Mouse (Mus musculus): ENCODE data around the gene Prkd3.

Gene Prkd3

GRCm38 (mm10) chr17:78999189-78999588, 21.4 kb downstream of the Prkd3 start:
- no peak for DNase-seq

GRCm38 (mm10) chr17:78998130-78998529, 22.5 kb downstream of the Prkd3 start:
- DNase-seq, result no peak

DNA sequence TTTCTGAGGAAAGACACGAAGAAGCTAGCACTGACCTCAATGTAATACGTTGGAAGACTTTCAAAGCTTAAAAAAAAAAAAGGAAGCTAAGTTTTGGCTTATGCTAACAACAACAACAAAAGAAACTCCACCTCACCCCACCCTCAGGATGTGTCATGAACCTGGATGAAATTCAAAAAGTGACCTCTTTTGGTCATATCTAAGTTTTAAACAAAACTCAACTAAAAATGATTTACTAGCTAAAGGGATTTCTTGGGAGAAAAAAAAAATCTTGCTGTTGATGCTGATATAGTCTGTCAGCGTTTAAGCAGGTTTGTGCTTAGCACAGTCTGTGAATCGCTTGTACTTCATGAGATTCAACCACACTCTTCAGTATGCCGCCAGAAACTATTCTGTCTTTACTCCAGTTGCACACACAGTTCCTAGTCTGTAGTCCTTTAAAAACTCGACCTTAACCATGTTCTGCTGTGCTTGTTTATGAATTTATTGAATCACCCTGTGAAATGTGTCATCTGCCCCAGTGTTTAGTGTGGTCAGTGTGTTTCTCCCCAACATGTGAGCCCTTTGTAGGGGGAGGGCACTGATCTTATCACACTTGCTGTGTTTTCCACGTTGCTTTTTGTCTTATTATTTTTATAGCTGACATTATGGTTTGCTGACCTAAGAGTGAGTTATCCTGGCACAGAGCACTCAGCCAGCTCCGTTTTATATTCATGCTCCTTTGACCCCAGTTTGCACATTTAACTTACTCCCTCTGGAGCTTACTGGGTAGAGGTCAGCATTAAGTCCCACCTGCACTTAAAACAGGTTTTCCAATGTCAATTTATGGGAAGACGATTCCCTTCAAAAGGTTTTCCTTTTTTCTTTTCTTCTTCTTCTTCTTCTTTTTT, 25.4 kb downstream of the Prkd3 start:
- no peak for DNase-seq

GRCm38 (mm10) chr17:78994382-78994781, 26.2 kb downstream of the Prkd3 start:
- DNase-seq, result no peak

- no peak for DNase-seq
Measured at GRCm38 (mm10) chr17:78993670-78994069, 26.9 kb downstream of the Prkd3 start.

DNA sequence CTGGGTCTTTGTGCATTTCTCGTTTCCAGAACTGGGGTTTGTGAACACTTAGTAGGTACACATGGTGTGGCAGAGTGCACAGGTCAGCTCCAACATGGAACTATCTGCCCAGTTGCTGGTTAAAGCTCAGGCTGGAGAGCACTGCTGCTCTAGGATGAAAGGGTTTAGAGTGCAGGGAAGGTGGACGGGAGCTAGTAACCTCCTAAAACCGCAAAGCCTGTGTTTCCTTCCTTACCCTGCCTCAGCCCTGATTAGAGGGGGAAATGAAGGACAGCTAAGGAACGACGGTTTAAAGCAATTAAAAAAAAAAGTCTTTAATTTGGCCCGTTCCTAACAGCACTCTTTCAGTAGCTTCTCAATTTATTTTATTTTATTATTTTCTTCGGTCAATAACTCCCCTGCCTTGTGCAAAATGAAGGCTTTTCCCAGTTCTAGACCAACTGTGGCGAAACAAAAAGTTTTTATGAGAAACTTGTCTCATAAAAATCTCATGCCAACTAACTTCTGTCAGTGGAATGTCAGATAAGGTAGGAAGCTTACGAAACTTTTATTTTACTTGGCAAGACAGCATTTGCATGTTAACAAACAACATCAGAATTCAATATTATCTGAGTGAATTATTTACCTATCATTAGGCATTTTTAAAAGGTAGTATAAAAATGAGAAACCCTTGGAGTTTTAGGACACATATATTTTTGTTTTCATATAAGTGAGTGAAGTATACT, 28.2 kb downstream of the Prkd3 start:
- DNase-seq, result no peak

- no peak for DNase-seq
Measured at GRCm38 (mm10) chr17:78991549-78991948, 29.1 kb downstream of the Prkd3 start.

DNA sequence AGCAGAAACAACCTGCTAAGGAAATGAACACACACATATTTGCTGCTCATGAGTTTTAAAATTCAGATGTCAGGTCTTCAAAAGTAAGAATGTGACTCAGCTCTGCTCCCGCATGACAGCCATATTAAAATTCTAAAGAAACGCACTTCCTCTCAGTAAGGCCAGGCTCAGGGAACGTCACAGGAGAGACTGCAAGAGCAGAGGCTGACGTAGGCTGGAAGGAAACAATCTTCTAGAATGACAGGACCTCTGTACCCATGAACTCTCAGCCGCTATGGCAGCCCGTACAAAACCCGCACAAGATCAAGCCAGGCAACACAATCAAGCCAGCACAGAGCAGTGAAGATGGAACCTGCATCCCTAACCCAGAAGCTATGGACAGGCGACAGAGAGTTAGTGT, 31.6 kb downstream of the Prkd3 start:
- no peak for DNase-seq

DNA sequence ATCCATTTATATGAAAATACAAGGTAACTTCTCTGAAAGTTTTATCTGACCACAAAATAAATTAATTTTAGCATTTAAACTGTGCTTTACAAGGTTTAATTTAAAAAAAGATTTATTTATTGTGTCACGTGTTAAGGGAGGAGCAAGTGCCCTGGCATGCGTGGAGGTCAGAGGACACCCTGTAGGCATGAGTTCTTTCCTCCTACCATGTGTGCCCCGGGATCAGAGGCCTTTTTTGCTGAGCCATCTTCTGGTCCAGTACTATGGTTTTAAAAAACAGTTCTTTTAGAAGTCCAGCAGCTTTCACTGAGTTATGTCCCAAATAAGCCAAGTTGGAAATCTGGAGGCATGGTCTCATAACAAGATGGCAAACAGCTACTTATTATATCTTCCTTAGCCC, 36.9 kb downstream of the Prkd3 start:
- DNase-seq, result no peak

GRCm38 (mm10) chr17:78983166-78983565, 37.5 kb downstream of the Prkd3 start:
- DNase-seq, result no peak

DNA sequence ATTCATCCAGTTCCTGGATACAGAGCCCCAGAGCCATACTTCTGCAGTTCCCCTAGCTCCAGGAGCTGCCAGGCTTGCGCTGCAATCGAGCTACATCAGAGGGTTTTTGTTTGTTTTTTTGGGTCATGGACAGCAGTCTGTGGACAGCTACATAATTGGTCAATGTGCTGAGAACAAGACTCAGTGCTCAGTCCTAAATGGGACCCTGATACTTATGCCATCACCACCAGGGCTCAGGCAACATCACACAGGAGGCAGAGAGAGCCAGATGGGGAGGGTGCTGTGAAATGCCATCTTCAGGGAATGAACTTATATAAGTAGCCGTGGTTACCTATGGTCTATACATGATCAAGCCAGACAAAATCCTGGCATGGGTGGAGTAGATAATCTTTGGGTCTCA, 52.1 kb downstream of the Prkd3 start:
- DNase-seq, result no peak

DNA sequence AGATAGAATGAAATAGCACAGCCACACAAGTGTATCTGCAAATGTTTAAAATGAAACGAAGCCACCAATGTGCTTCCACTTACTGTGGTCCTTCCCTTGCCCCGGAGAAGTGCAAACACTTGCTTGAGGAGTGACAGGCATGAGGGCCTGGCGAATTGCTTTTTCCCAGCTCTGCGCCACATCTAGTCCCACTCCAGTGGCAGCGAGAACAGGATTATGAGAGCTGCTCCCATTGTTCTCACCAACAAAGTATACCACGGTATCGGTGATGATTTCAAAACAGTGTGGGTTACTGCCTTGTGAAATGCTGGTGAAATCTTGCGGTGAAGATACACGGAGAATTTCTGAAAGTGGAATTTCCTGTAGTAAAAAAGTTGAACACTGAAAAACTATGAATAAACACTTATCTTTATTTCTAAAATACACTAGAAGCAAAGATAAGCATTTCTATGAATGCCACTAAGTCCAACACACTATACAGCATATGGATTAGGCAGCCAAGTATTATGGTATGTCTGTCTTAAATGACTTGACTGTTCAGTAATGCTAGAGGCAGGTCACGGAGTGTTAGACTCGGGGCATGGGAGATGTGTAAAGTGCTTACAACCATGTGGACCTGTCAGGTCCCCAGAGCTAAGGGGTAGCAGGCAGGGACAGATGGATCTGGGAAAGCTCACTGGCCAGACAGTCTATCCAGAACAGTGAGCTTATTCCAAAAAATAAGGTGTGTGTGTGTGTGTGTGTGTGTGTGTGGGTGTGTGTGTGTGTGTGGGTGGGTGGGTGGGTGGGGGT, 54.3 kb downstream of the Prkd3 start:
- no peak for DNase-seq

DNA sequence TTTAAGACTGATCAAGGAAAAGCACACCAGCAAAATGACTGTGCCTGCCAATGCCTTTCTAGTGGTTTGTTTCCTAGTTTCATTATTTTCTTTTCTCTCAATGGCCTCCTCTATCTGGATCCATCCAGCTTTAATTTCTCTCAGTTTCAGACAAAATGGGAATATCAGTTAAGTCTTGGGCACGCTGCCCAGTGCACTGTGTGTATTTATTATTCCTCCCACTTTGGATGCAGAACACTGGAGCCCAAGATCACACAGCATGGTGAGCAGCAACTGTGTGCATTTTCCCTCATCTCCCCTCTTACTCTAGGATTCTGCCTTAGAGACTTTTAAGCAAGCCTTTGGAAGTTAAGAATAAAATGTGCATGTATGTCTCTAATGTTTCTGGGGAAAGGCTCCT, 56.2 kb downstream of the Prkd3 start:
- peak; percentile 17 for DNase-seq

GRCm38 (mm10) chr17:78959473-78959872, 61.1 kb downstream of the Prkd3 start:
- DNase-seq, result no peak

GRCm38 (mm10) chr17:78953240-78953639, 67.4 kb downstream of the Prkd3 start:
- DNase-seq, result no peak

GRCm38 (mm10) chr17:78952070-78952469, 68.5 kb downstream of the Prkd3 start:
- DNase-seq, result no peak

- DNase-seq, result no peak
Measured at GRCm38 (mm10) chr17:78951225-78951624, 69.4 kb downstream of the Prkd3 start.

- DNase-seq, result no peak
Measured at GRCm38 (mm10) chr17:78942579-78942978, 78.0 kb downstream of the Prkd3 start.

- no peak for DNase-seq
Measured at GRCm38 (mm10) chr17:78938927-78939326, 81.7 kb downstream of the Prkd3 start.

DNA sequence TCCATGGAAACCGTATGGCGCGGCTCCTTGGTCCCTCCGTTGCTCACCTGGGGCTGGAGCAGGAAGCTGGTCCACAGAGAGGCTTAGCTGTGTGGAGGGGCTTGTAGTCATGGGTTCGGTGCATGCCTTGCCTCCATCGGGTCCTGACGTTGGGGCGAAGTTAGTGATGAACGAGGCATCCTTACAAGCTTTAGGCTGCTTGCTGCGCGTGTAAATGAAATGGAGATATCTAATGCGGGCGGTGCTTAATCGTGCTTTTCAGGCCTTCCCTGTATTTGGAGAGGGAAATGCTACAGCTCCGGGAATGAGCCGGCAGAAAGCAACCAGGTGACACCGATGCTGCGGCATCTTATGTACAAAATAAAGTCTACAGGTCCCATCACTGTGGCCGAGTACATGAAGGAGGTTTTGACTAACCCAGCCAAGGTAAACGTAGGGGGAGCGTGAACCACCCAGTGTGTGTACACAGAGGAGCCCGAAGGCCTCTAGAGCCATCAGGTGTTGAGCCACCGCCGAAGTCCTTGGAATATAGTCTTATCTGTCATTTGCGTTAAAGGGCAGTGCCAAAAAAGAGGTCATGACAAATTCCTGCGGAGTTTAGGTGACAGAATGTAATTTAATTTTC, 83.3 kb downstream of the Prkd3 start:
- no peak for DNase-seq

GRCm38 (mm10) chr17:78936466-78937228, 84.0 kb downstream of the Prkd3 start, which contains the start of the genes Cebpz and Ndufaf7:
TSS of gene Cebpz (minus strand) at chr17:78937066.
TSS of gene Ndufaf7 (plus strand) at chr17:78937136.
- DNase-seq, result peak; percentile 95

DNA sequence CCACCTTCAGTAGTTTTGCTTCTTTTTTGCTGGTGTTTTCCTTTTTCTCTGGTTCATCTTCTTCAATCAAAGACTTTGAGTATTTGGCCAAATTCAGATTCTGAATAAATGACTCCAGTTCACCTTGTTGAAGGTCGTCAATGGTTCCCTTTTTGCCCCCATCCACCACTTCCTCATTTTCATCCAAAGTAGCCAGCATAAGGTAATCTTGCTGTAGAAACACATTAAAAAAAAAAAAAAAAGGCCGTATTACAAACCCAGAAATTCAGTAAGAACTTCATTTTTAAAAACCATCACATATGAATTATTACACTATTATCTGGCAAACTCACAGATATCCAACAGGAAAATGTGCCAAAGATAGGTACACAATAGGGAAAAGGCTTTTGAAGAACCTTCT, 84.8 kb downstream of the Prkd3 start:
- no peak for DNase-seq

Data from right cerebral cortex, postnatal 14 days (tissue).